Mouse (Mus musculus): Measurements from ENCODE around the gene Trmt61a. TPM values are rescaled to one million over a fixed set of nuclear protein-coding genes. Genes with fewer than 3 reads are reported as not detected.
"Not testable (repeated sequence)": the region's sequence is repeated elsewhere in the genome, so short reads cannot be mapped to it uniquely, and the experiment has no call there.

Trmt61a gene
- polyA plus RNA-seq (2014; fragmentation: Nextera tagmentation; extraction: Ambion mirVana): 7.8 and 9.2 TPM in 2 replicates

GRCm38 (mm10) chr12:111677882-111678669, at the start of gene Trmt61a:
Gene Trmt61a, plus strand, starts transcription at chr12:111678105.
- Histone ChIP-seq H3K4me2 (replicated peaks; ENCODE audit: low read depth, low read length) (peak within 1 kb of the TSS; percentile 83), H3K4me1 (ENCODE audit: control insufficient read depth, insufficient read depth, low read length) (0 out of 2 replicates have a peak, but pooled peaks cover 9% of the 10 kb centered on the region), H3K4me3 (ENCODE audit: low read depth, low read length) (peak within 1 kb of the TSS; percentile 96), H3K36me3 (ENCODE audit: control insufficient read depth, insufficient read depth, low read length) (no peaks in the 10 kb centered on the region; the same call in 1 of the 2 replicates), H3K27ac (ENCODE audit: low read length) (peak within 1 kb of the TSS; percentile 90), H3K9ac (replicated peaks; ENCODE audit: low read depth, low read length) (peak within 1 kb of the TSS; percentile 49), H3K27me3 (ENCODE audit: control insufficient read depth, insufficient read depth, low read length) (no peaks in the 10 kb centered on the region), H3K9me3 (ENCODE audit: control insufficient read depth, low read depth, low read length) (no peaks in the 10 kb centered on the region)
- under 1% methylated on average over 51 of the region's 51 CpGs for WGBS
- peak; percentile 90 for ATAC-seq (ENCODE audit: insufficient number of reproducible peaks, insufficient read depth, low FRiP score, low read depth)

GRCm38 (mm10) chr12:111648061-111648645, 29.8 kb upstream of the Trmt61a start:
- H3K27me3 ChIP-seq (ENCODE audit: control insufficient read depth, insufficient read depth, low read length): no peaks in the 10 kb centered on the region
- H3K4me3 ChIP-seq (ENCODE audit: low read depth, low read length): no peak overlapping the region
- 56% methylated on average over 6 of the region's 6 CpGs for WGBS
- H3K27ac ChIP-seq (ENCODE audit: low read length): no peak overlapping the region
- no peak overlapping the region for H3K9ac ChIP-seq (replicated peaks; ENCODE audit: low read depth, low read length)
- no peaks in the 10 kb centered on the region for H3K9me3 ChIP-seq (ENCODE audit: control insufficient read depth, low read depth, low read length)
- no peaks in the 10 kb centered on the region for H3K4me1 ChIP-seq (ENCODE audit: control insufficient read depth, insufficient read depth, low read length)
- H3K4me2 ChIP-seq (replicated peaks; ENCODE audit: low read depth, low read length): no peak overlapping the region
- H3K36me3 ChIP-seq (ENCODE audit: control insufficient read depth, insufficient read depth, low read length): peaks cover 58% of the 10 kb centered on the region
- peak; percentile 67; the same call in 1 of the 2 replicates for ATAC-seq (ENCODE audit: insufficient number of reproducible peaks, insufficient read depth, low FRiP score, low read depth)

- no peak for ATAC-seq (ENCODE audit: insufficient number of reproducible peaks, insufficient read depth, low FRiP score, low read depth)
These were observed 25.0 kb upstream of the Trmt61a start for GRCm38 (mm10) chr12:111652953-111653352.

GRCm38 (mm10) chr12:111653434-111653833, 24.5 kb upstream of the Trmt61a start:
- no peak for ATAC-seq (ENCODE audit: insufficient number of reproducible peaks, insufficient read depth, low FRiP score, low read depth)

More at GRCm38 (mm10) chr12:111652953-111653352, 25.0 kb upstream of the Trmt61a start:
- H3K4me1 ChIP-seq (ENCODE audit: control insufficient read depth, insufficient read depth, low read length): no peaks in the 10 kb centered on the region
- H3K4me3 ChIP-seq (ENCODE audit: low read depth, low read length): no peak overlapping the region
- H3K27me3 ChIP-seq (ENCODE audit: control insufficient read depth, insufficient read depth, low read length): no peaks in the 10 kb centered on the region
- no peak overlapping the region for H3K9ac ChIP-seq (replicated peaks; ENCODE audit: low read depth, low read length)
- H3K27ac ChIP-seq (ENCODE audit: low read length): no peak overlapping the region
- H3K36me3 ChIP-seq (ENCODE audit: control insufficient read depth, insufficient read depth, low read length): peaks cover 51% of the 10 kb centered on the region
- no peak overlapping the region for H3K4me2 ChIP-seq (replicated peaks; ENCODE audit: low read depth, low read length)
- 88% methylated on average over 3 of the region's 3 CpGs for WGBS
- H3K9me3 ChIP-seq (ENCODE audit: control insufficient read depth, low read depth, low read length): no peaks in the 10 kb centered on the region

GRCm38 (mm10) chr12:111655695-111656094, 22.2 kb upstream of the Trmt61a start:
- peaks cover 40% of the 10 kb centered on the region for H3K36me3 ChIP-seq (ENCODE audit: control insufficient read depth, insufficient read depth, low read length)
- H3K4me2 ChIP-seq (replicated peaks; ENCODE audit: low read depth, low read length): no peak overlapping the region
- H3K4me1 ChIP-seq (ENCODE audit: control insufficient read depth, insufficient read depth, low read length): no peaks in the 10 kb centered on the region
- H3K4me3 ChIP-seq (ENCODE audit: low read depth, low read length): no peak overlapping the region
- no peak overlapping the region for H3K9ac ChIP-seq (replicated peaks; ENCODE audit: low read depth, low read length)
- no peak for ATAC-seq (ENCODE audit: insufficient number of reproducible peaks, insufficient read depth, low FRiP score, low read depth)
- no peaks in the 10 kb centered on the region for H3K27me3 ChIP-seq (ENCODE audit: control insufficient read depth, insufficient read depth, low read length)
- H3K9me3 ChIP-seq (ENCODE audit: control insufficient read depth, low read depth, low read length): no peaks in the 10 kb centered on the region
- 95% methylated on average over 11 of the region's 11 CpGs for whole genome bisulfite sequencing
- H3K27ac ChIP-seq (ENCODE audit: low read length): no peak overlapping the region

More at GRCm38 (mm10) chr12:111653434-111653833, 24.5 kb upstream of the Trmt61a start:
- Histone ChIP-seq H3K27ac (ENCODE audit: low read length) (no peak overlapping the region), H3K27me3 (ENCODE audit: control insufficient read depth, insufficient read depth, low read length) (no peaks in the 10 kb centered on the region), H3K9me3 (ENCODE audit: control insufficient read depth, low read depth, low read length) (no peaks in the 10 kb centered on the region), H3K4me1 (ENCODE audit: control insufficient read depth, insufficient read depth, low read length) (no peaks in the 10 kb centered on the region), H3K36me3 (ENCODE audit: control insufficient read depth, insufficient read depth, low read length) (peaks cover 51% of the 10 kb centered on the region), H3K9ac (replicated peaks; ENCODE audit: low read depth, low read length) (no peak overlapping the region), H3K4me2 (replicated peaks; ENCODE audit: low read depth, low read length) (no peak overlapping the region), H3K4me3 (ENCODE audit: low read depth, low read length) (no peak overlapping the region)
- 32% methylated on average over 3 of the region's 3 CpGs for WGBS

- H3K4me1 ChIP-seq (ENCODE audit: control insufficient read depth, insufficient read depth, low read length): peaks cover 13% of the 10 kb centered on the region; the same call in 1 of the 2 replicates
- H3K4me3 ChIP-seq (ENCODE audit: low read depth, low read length): no peak overlapping the region
- no peak overlapping the region for H3K4me2 ChIP-seq (replicated peaks; ENCODE audit: low read depth, low read length)
- no peaks in the 10 kb centered on the region for H3K27me3 ChIP-seq (ENCODE audit: control insufficient read depth, insufficient read depth, low read length)
- no peak overlapping the region for H3K27ac ChIP-seq (ENCODE audit: low read length)
- peaks cover 19% of the 10 kb centered on the region for H3K36me3 ChIP-seq (ENCODE audit: control insufficient read depth, insufficient read depth, low read length)
- H3K9ac ChIP-seq (replicated peaks; ENCODE audit: low read depth, low read length): no peak overlapping the region
- no peak for ATAC-seq (ENCODE audit: insufficient number of reproducible peaks, insufficient read depth, low FRiP score, low read depth)
- H3K9me3 ChIP-seq (ENCODE audit: control insufficient read depth, low read depth, low read length): no peaks in the 10 kb centered on the region
- WGBS: 95% methylated on average over 4 of the region's 4 CpGs
These were observed 18.6 kb upstream of the Trmt61a start for GRCm38 (mm10) chr12:111659331-111659730.

GRCm38 (mm10) chr12:111660628-111661027, 17.3 kb upstream of the Trmt61a start:
- Histone ChIP-seq H3K9ac (replicated peaks; ENCODE audit: low read depth, low read length) (no peak overlapping the region), H3K4me1 (ENCODE audit: control insufficient read depth, insufficient read depth, low read length) (peaks cover 21% of the 10 kb centered on the region; the same call in 1 of the 2 replicates), H3K4me3 (ENCODE audit: low read depth, low read length) (no peak overlapping the region), H3K27me3 (ENCODE audit: control insufficient read depth, insufficient read depth, low read length) (no peaks in the 10 kb centered on the region), H3K36me3 (ENCODE audit: control insufficient read depth, insufficient read depth, low read length) (peaks cover 11% of the 10 kb centered on the region), H3K4me2 (replicated peaks; ENCODE audit: low read depth, low read length) (no peak overlapping the region), H3K9me3 (ENCODE audit: control insufficient read depth, low read depth, low read length) (no peaks in the 10 kb centered on the region), H3K27ac (ENCODE audit: low read length) (no peak overlapping the region)
- no peak for ATAC-seq (ENCODE audit: insufficient number of reproducible peaks, insufficient read depth, low FRiP score, low read depth)
- WGBS: 97% methylated on average over 1 of the region's 1 CpGs

GRCm38 (mm10) chr12:111661554-111661953, 16.4 kb upstream of the Trmt61a start:
- not testable (repeated sequence) for ATAC-seq (ENCODE audit: insufficient number of reproducible peaks, insufficient read depth, low FRiP score, low read depth); H3K27me3 ChIP-seq (ENCODE audit: control insufficient read depth, insufficient read depth, low read length); H3K9ac ChIP-seq (replicated peaks; ENCODE audit: low read depth, low read length); H3K4me2 ChIP-seq (replicated peaks; ENCODE audit: low read depth, low read length); H3K9me3 ChIP-seq (ENCODE audit: control insufficient read depth, low read depth, low read length); H3K36me3 ChIP-seq (ENCODE audit: control insufficient read depth, insufficient read depth, low read length); H3K27ac ChIP-seq (ENCODE audit: low read length); H3K4me3 ChIP-seq (ENCODE audit: low read depth, low read length)
- 98% methylated on average over 11 of the region's 11 CpGs for WGBS
- H3K4me1 ChIP-seq (ENCODE audit: control insufficient read depth, insufficient read depth, low read length): peaks cover 24% of the 10 kb centered on the region; the same call in 1 of the 2 replicates

Data from stomach, embryonic 14.5 days (tissue).